Mouse (Mus musculus) myocyte (in vitro differentiated cells): ENCODE results near the gene Nr1d1. TPM values are rescaled to one million over a fixed set of nuclear protein-coding genes. Genes with fewer than 3 reads are reported as not detected.

Experiments used
- H3K27me3 ChIP-seq: one replicate; pipeline ENCODE4 v1.6.1; 2011; ENCODE audit not compliant: control insufficient read depth, insufficient read depth, insufficient read length
- H3K36me3 ChIP-seq: one replicate; pipeline ENCODE4 v1.6.1; 2011; ENCODE audit not compliant: control insufficient read depth, insufficient read depth
- H3K4me2 ChIP-seq: one replicate; pipeline ENCODE4 v1.6.1; 2011; ENCODE audit warnings: low read depth, control low read depth
- H3K4me3 ChIP-seq: one replicate; pipeline ENCODE4 v1.5.1; 2011; ENCODE audit warnings: mild to moderate bottlenecking, control low read depth, moderate library complexity
- H3K79me2 ChIP-seq: one replicate; pipeline ENCODE4 v1.6.1; 2011; ENCODE audit not compliant: control insufficient read depth, insufficient read depth
- H3ac ChIP-seq: one replicate; pipeline ENCODE4 v1.6.1; 2011; ENCODE audit not compliant: control insufficient read depth, insufficient read length
- CEBPB ChIP-seq: IDR thresholded peaks from 2 replicates; pipeline ENCODE4 v1.6.1; 2011; ENCODE audit warnings: mild to moderate bottlenecking, moderate library complexity; ENCODE audit not compliant: poor library complexity, insufficient read depth, severe bottlenecking
- E2F4 ChIP-seq: IDR thresholded peaks from one replicate; pipeline ENCODE4 v1.6.1; 2011; ENCODE audit warnings: mild to moderate bottlenecking, control low read depth, moderate library complexity; ENCODE audit not compliant: insufficient read depth
- MAX ChIP-seq: IDR thresholded peaks from one replicate; pipeline ENCODE4 v1.6.1; 2011; ENCODE audit warnings: low read depth, mild to moderate bottlenecking, control low read depth
- MYOD1 ChIP-seq, 3 experiments: IDR thresholded peaks; one replicate each; pipeline ENCODE4 v1.6.1; 2011; ENCODE audit warnings: control low read depth in 2 of 3, low read depth in 2 of 3, mild to moderate bottlenecking in 2 of 3, moderate library complexity in 1 of 3; ENCODE audit not compliant: insufficient read length in 2 of 3, control insufficient read depth in 1 of 3
- MYOG ChIP-seq, 3 experiments: IDR thresholded peaks; one replicate each; pipeline ENCODE4 v1.6.1; 2011; ENCODE audit warnings: control low read depth in 2 of 3, low read depth in 2 of 3, mild to moderate bottlenecking in 2 of 3; ENCODE audit not compliant: insufficient read length in 2 of 3, control insufficient read depth in 1 of 3, insufficient read depth in 1 of 3
- POLR2A ChIP-seq: IDR thresholded peaks from one replicate; pipeline ENCODE4 v1.6.1; 2011; ENCODE audit warnings: low read depth, mild to moderate bottlenecking, control low read depth, moderate library complexity; ENCODE audit not compliant: insufficient read length
- POLR2AphosphoS2 ChIP-seq: IDR thresholded peaks from one replicate; pipeline ENCODE4 v1.6.1; 2011; ENCODE audit warnings: low read depth, control low read depth; ENCODE audit not compliant: insufficient read length
- REST ChIP-seq: IDR thresholded peaks from one replicate; pipeline ENCODE4 v1.6.1; 2011; ENCODE audit warnings: mild to moderate bottlenecking, control low read depth, moderate library complexity; ENCODE audit not compliant: insufficient read depth, insufficient read length
- SRF ChIP-seq: IDR thresholded peaks from one replicate; pipeline ENCODE4 v1.6.1; 2011; ENCODE audit warnings: low read depth; ENCODE audit not compliant: control insufficient read depth, insufficient read length
- TCF12 ChIP-seq: IDR thresholded peaks from one replicate; pipeline ENCODE4 v1.6.1; 2011; ENCODE audit warnings: mild to moderate bottlenecking, control low read depth; ENCODE audit not compliant: poor library complexity, insufficient read depth, severe bottlenecking
- TCF3 ChIP-seq: IDR thresholded peaks from one replicate; pipeline ENCODE4 v1.6.1; 2011; ENCODE audit warnings: low read depth, control low read depth; ENCODE audit not compliant: insufficient read length
- USF1 ChIP-seq: IDR thresholded peaks from one replicate; pipeline ENCODE4 v1.6.1; 2011; ENCODE audit warnings: low read depth, mild to moderate bottlenecking, control low read depth, moderate library complexity
- polyA plus RNA-seq: library from polyadenylated mRNA; unstranded; fragments of >200 nt; fragmentation: generic; extraction: Trizol; gene quantifications from one replicate; pipeline ENCODE4 v1.2.1, GENCODE M21; 2012; ENCODE audit warnings: missing spikeins

Nr1d1 gene
- polyA plus RNA-seq: 49.1 TPM

GRCm38 (mm10) chr11:98774582-98775347 lies at the start of gene Nr1d1:
Gene Nr1d1 (minus strand): TSS chr11:98775333.
- no peaks in the 10 kb centered on the region for H3K27me3 ChIP-seq
- H3K79me2 ChIP-seq: peaks cover 18% of the 10 kb centered on the region
- H3K4me3 ChIP-seq: peak within 1 kb of the TSS; percentile 75
- peak within 1 kb of the TSS; percentile 99 for H3K4me2 ChIP-seq
- peak within 1 kb of the TSS; percentile 34 for H3ac ChIP-seq
- TF ChIP-seq POLR2A (peak; percentile 93), POLR2AphosphoS2 (peak; percentile 95), MYOD1 (IDR thresholded peaks at IDR 0.05; ENCODE audit: control insufficient read depth in 1 of 3, insufficient read length in 2 of 3, low read depth in 2 of 3) (peak in 1 of 3 experiments; percentile 31), MYOG (IDR thresholded peaks at IDR 0.05; ENCODE audit: control insufficient read depth in 1 of 3, insufficient read depth in 1 of 3, insufficient read length in 2 of 3, low read depth in 2 of 3) (no peak)
- peaks cover 19% of the 10 kb centered on the region for H3K36me3 ChIP-seq

GRCm38 (mm10) chr11:98820968-98821367 lies 45.8 kb upstream of the Nr1d1 start:
- TF ChIP-seq POLR2AphosphoS2 (no peak), MYOG (IDR thresholded peaks at IDR 0.05; ENCODE audit: control insufficient read depth in 1 of 3, insufficient read depth in 1 of 3, insufficient read length in 2 of 3, low read depth in 2 of 3) (no peak), USF1 (no peak), REST (no peak), CEBPB (no peak)
- H3K4me2 ChIP-seq: no peak overlapping the region
- H3K4me3 ChIP-seq: no peak overlapping the region
- no peak overlapping the region for H3ac ChIP-seq
- H3K27me3 ChIP-seq: no peaks in the 10 kb centered on the region
- peaks cover 66% of the 10 kb centered on the region for H3K79me2 ChIP-seq
- H3K36me3 ChIP-seq: peaks cover 51% of the 10 kb centered on the region

- Histone ChIP-seq H3K27me3 (no peaks in the 10 kb centered on the region), H3K36me3 (peaks cover 51% of the 10 kb centered on the region), H3ac (no peak overlapping the region), H3K4me3 (no peak overlapping the region), H3K4me2 (no peak overlapping the region), H3K79me2 (peaks cover 81% of the 10 kb centered on the region)
- no peak for TF ChIP-seq MYOG (IDR thresholded peaks at IDR 0.05; ENCODE audit: control insufficient read depth in 1 of 3, insufficient read depth in 1 of 3, insufficient read length in 2 of 3, low read depth in 2 of 3)
- no peak for TF ChIP-seq MAX
Measured at GRCm38 (mm10) chr11:98816706-98817239, 41.6 kb upstream of the Nr1d1 start.

- peaks cover 55% of the 10 kb centered on the region for H3K79me2 ChIP-seq
- no peak for TF ChIP-seq TCF12
- no peak for TF ChIP-seq MAX
- TF ChIP-seq MYOD1 (IDR thresholded peaks at IDR 0.05; ENCODE audit: control insufficient read depth in 1 of 3, insufficient read length in 2 of 3, low read depth in 2 of 3): no peak
- TF ChIP-seq CEBPB: no peak
- no peak for TF ChIP-seq REST
- TF ChIP-seq USF1: no peak
- no peak for TF ChIP-seq MYOG (IDR thresholded peaks at IDR 0.05; ENCODE audit: control insufficient read depth in 1 of 3, insufficient read depth in 1 of 3, insufficient read length in 2 of 3, low read depth in 2 of 3)
- TF ChIP-seq SRF: no peak
- no peak for TF ChIP-seq POLR2AphosphoS2
- no peak for TF ChIP-seq POLR2A
- peak overlapping the region; percentile 62 for H3ac ChIP-seq
- peak overlapping the region; percentile 65 for H3K4me3 ChIP-seq
- H3K4me2 ChIP-seq: peak overlapping the region; percentile 91
- no peaks in the 10 kb centered on the region for H3K27me3 ChIP-seq
- peaks cover 35% of the 10 kb centered on the region for H3K36me3 ChIP-seq
Measured at GRCm38 (mm10) chr11:98810686-98811085, 35.6 kb upstream of the Nr1d1 start.

- Histone ChIP-seq H3K4me3 (peak overlapping the region; percentile 65), H3K27me3 (no peaks in the 10 kb centered on the region), H3K4me2 (peak overlapping the region; percentile 91), H3K79me2 (peaks cover 47% of the 10 kb centered on the region), H3ac (peak overlapping the region; percentile 62), H3K36me3 (peaks cover 40% of the 10 kb centered on the region)
- TF ChIP-seq MYOD1 (IDR thresholded peaks at IDR 0.05; ENCODE audit: control insufficient read depth in 1 of 3, insufficient read length in 2 of 3, low read depth in 2 of 3): peak in 1 of 3 experiments; percentile 11
- TF ChIP-seq CEBPB: no peak
- TF ChIP-seq MYOG (IDR thresholded peaks at IDR 0.05; ENCODE audit: control insufficient read depth in 1 of 3, insufficient read depth in 1 of 3, insufficient read length in 2 of 3, low read depth in 2 of 3): peak in 1 of 3 experiments; percentile 43
- TF ChIP-seq REST: peak; percentile 72
- TF ChIP-seq TCF12: no peak
- TF ChIP-seq TCF3: no peak
- no peak for TF ChIP-seq MAX
- peak; percentile 51 for TF ChIP-seq SRF
- peak; percentile 98 for TF ChIP-seq POLR2AphosphoS2
- no peak for TF ChIP-seq USF1
- peak; percentile 97 for TF ChIP-seq POLR2A
- TF ChIP-seq E2F4: no peak
Measured at GRCm38 (mm10) chr11:98809457-98810290, 34.5 kb upstream of the Nr1d1 start.
